Mouse (Mus musculus) ES-E14 (cell line): Measurements from ENCODE around the gene Zfp740.

Experiments used
- MAFK ChIP-seq: IDR thresholded peaks from 2 replicates; pipeline ENCODE4 v1.6.1; 2014; ENCODE audit warnings: mild to moderate bottlenecking, low read depth, low read length, inconsistent platforms; ENCODE audit not compliant: insufficient read depth
- ZNF384 ChIP-seq: IDR thresholded peaks from 2 replicates; pipeline ENCODE4 v1.6.1; 2012; ENCODE audit warnings: low read depth, low read length, inconsistent platforms

- TF ChIP-seq ZNF384 (no peak), MAFK (no peak)
Observed at GRCm38 (mm10) chr15:102202971-102203834, at the start of gene Zfp740.
